Mouse (Mus musculus) urinary bladder, postnatal 36 days (tissue): ENCODE measurements around the gene Cep83.
"Not testable (repeated sequence)": the region's sequence is repeated elsewhere in the genome, so short reads cannot be mapped to it uniquely, and the experiment has no call there.

ENCODE experiments used
- DNase-seq, 2 experiments: peaks; one replicate each; pipeline ENCODE4 v3.0.0; 2022; ENCODE audit warnings: low spot score in 2 of 2, mixed read lengths in 1 of 2

Cep83 gene

DNA sequence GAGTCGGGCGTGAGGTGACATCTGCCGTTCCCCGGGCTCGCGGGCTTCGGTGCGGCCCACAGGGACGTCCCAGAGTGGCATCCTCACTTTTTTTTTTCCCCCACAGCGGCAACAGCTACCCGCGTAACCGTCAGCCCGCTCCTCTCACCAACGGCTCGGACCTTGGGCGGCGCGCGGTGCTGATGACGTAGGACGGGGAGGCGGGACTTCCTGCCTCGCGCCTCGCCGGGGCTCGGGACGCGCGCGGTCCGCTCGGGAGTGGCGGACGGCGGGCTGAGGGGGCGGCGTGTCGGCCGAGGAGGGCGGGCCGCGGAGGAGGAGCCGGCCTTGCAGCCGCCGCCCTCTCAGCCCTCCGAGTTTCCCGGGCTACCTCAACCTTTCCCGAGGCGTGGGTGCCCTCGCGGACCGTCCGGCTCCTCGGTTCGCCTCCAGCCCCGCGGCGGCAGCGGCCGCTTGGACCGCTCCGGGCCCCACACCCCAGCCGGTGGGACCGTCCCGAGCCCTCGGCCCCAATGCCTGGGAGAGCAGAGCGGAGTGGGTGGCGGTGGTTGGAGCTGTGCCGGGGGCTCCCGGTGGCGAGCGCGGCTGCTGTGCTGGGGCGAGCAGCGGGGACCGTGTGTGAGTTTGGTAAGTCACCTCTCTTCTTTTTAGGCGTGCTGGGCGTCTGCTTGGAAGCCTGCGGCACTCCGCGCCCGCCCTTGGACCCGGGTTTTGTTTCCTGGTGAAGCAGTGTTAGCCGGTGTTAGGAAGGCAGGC lies at the start of gene Cep83:
TSS of gene Cep83 (plus strand) at position 235 of the 756 bp plus-strand sequence.
- peak; percentile 92 to 94 for DNase-seq

DNA sequence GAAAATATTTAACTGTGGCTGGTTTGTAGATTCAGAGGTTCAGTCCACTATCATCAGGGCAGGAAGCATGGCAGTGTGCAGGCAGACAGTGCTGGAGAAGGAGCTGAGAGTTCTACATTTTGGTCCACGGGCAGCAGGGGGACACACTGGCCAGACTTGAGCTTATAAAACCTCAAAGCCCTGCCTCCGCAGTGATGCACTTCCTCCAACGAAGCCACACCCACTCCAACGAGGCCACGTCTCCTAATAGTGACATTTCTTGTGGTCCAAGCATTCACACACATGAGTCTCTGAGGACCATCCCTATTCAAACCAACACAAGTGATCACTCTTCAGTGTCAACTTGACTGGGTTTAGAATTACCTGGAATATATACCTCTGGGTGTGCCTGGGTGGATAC lies 49.2 kb upstream of the Cep83 start:
- no peak for DNase-seq

DNA sequence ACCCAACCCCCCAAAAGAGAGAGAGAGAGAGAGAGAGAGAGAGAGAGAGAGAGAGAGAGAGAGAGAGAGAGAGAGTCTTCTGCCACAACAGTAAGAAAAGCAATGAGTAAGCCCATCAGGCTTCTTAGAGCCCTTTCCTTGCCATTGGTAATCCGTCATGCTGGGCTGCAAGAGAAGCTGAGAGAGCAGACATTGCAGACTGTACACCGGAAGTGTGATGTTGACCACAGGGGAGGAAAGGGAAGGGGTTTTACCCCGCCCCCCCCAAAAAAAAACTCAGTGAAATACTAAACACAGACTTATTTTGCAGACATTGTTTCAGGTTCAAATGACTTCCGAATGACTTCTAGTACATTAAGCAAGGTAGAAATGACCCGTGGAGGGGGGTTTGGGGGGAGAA lies 48.4 kb upstream of the Cep83 start:
- DNase-seq = no peak

DNA sequence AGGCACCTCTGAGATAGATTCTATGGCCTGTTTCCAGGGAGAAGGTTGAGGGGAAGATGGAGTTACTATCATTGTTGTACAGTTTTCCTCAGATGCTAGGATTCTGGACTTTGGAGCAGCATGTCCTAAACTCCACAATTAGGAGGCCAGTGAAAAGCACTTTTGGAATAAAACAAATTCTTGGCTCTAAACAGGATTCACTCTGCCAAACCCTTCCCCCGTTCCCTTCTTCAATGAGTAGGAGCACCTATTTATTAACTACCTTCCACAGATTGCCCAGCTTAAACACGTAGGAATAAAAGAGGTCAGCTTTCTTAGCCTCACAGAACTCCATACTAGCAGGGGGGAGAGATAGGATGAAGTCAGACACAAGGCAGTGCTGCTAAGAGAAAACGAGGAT lies 24.4 kb upstream of the Cep83 start:
- no peak for DNase-seq

DNA sequence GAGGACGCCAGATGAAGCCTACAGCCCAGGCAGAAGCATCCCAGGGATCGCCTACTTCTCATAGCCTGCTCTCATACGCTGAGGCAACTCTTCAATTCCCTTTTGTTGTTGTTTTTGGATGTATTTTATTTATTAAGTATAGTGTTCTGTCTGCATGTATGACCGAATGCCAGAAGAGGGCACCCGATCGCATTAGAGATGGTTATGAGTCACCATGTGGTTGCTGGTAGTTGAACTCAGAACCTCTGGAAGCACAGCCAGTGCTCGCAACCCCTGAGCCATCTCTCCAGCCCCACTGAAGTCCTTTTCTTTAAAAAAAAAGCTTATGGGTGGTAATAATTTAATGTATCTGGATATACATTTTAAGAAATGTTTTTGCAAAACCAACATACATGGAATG lies 24.0 kb upstream of the Cep83 start:
- no peak for DNase-seq

DNA sequence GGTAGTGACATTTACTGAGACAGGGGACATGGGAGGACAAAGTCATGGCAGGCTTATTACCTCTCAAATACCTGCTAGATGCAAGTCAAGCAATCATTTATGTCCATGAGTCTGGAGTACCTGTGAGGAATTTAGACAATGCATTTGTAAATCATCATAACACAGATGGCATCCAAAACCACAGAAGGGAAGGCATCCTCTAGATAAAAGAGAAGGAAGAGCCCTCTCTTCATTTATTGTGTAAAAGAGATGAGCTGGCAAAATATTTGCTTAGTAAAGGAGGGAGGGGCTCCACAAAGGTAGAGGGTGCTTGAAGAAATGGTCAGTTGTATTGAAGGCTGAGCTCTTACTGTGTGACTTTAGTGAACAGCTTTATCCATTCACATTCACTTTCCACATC lies 20.3 kb upstream of the Cep83 start:
- DNase-seq = no peak

DNA sequence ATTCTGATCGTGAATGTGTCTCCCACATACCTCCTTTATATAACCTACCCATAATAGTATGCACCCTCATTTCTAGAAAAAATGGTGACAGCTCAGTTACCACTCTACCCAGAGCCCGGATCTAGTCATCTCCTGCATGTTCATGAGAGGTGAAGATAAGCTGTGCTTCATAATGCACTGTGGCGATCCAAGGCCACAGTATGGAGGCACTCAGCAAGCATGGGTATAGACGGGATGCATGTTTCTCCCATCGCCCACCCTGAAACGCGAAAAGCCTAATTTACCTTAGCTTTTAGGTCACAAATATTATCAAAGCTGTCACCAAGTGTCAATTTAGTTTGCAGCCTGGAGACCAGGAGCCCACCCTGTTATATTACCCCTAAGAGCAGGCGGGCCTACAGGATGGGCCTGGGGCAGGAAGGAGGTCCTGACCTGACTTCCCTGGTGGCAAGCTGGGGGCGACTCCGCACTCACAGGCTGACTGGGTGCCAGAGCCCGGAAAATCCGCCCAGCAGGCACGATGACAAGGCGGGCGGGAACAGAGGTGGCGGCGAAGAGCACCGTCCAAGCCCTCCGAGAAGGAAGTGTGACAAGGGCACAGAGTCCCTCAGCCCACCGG lies 544 bp upstream of the Cep83 start:
- DNase-seq = no peak

DNA sequence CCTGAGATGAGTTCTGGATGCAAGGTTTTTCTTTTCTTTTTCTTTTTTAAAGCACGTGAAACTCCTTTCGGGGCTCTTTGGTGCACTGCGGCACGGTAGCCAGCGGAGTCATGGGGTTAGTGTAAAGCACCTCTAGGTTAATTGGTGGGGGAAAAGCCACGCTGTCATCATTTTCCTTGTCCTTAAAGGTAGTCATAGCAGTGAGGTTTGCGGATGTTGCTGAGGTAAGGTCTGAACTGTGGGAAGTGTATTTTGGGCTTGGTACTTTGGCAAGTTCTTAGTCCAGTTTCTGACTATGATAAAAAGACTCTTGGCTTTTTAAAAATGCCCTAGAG lies 689 bp downstream of the Cep83 start:
- DNase-seq = no peak

DNA sequence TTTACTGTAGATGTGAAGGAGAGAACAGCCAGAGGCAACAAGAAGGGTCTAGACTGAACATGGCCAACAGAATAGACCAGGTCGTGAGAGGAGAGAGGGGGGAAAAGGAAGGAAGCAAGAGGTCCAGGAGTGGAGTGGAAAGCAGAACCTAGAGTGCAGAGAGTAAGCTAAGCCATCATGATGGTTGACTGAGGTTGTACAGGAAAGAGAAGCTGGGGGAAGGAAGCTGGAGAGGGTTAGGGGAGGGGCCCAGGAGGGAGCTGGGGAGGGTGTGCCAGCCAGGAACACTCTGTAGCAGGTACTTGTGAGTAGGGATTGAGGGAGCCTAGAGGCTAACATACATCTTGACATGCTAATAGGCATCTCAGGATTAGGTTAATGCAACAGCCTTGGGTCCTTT lies 1.9 kb downstream of the Cep83 start:
- no peak for DNase-seq

DNA sequence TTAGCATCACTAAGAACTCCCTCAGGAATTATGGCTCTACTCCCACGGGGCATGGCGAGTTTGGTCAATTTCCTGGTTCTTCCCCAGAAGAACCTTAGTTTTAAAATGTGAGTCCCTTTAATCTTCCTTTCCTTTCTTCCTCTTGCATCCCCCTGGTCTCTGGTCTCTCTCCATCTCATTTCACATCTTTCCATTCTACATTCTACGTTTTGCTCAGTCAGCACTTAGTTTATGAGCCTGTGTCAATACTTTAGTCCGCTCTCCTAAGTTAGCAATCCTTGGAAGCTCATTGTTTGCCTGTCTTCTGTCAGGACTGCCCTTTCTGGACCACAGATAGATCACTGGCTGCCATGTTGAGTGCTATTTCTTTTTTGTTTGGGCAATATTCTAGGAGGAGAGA lies 3.7 kb downstream of the Cep83 start:
- no peak for DNase-seq

DNA sequence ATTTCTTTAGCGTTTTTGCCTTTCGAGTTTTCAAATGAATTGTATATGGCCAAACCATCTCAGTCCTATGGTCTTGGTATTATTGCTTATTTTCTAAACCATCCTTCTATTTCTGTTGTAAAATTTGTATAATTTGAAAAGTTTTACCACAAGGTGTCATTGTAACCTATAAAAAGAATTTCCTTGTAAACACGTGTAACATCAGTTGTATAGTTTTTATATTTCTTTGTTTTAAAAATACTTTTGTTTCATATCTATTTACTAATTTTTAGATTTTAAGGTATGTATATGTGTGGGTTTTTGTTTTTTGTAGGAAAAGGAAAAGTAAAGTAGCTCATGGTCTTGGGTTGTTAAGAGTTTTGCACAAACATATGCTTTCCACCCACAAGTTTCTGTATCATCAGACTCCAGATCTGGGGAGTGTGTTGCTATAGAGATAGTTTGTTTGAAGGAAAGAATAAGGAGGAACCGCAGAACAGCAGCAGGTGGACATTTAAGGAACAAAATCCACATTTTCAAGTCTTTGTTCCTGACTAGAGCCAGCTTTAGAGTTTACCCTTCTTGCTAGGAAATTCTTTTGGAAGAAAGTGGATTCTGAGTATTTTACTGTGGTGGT lies 17.3 kb downstream of the Cep83 start:
- no peak for DNase-seq

DNA sequence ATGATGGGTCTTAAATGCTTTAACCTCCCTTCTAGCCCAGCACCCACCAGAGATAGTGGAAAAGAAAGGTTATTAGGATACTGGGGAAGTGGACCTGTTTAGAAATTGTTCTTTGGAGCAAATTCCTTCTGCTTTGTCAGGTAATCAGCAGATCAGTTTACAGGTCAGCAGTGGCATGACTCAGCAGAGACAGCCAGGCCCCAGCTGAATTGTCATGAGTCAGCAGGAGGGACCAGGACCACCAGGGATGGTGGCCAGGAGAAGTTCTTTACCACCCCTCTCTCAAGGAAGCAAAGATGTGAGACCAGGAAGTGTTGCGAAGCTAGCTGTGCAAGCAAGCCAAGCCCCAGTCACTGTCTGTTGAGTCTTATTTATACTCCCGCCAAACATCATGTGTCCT lies 18.2 kb downstream of the Cep83 start:
- no peak for DNase-seq

DNA sequence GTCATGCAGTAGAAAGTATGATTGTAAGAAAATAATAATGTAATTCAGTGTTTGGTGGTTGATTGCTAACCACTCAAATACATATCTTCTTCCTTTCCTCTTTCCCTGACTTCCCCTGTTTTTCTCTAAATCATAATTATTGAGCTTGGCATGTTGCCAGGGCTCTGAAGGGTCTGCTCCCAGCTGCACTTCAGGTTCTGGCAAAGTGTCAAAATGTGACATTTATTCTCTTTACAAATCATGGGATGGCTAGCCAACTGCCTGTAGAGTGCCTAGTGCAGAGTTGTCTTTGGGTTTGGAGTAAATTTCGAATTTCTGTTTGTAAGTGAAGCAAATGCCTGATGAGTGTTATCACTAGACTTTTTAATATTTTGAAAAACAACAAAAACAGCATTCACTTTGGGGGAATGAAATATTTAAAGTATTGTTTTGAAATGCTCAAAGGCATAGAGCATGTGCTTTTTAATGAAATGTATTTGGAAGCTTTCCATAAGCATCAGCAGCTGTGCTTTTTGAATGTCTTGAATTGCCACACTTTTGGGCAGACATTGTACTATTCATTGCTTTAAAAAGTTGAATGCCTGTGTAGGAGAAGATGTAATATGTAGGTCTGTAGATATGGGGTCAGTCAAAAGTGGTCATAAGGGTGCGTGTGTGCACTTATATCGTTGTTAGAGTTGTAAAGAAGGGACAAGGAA lies 21.3 kb downstream of the Cep83 start:
- no peak for DNase-seq

DNA sequence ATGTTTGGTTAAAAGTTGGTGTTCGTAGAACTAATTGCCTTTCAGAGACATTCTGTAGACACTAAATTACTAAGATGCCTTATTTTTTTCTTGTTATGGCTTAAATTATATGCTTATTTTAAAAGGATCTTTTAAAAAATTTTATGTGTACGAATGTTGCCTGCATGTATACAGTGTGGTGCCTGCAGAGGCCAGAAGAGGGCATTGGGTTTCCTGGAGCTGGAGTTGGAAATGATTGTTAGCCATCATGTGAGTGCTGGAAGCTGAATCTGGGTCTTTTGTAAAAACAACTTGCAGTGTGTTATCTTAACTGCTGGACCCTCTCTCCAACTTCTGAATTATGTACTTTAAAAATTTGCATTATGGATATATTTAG lies 21.9 kb downstream of the Cep83 start:
- DNase-seq = no peak

DNA sequence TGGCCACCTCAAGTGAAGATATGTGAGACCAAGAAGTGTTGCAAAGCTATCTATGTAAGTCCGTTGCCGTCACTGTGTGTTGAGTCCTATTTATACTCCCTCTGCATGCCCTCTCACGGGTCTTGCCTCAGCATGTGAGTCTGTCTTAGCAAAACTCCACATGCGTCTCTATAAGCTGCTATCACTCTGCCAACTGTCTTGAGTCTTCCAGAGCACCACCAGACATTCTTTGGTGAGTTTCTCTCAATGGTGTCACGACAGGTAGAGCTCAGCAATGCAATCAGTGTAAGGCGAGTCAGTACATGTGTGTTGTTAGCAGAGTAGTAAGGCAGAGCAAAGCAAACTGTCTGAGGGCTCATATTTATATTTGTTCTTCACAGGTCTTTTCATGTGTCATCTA lies 31.8 kb downstream of the Cep83 start:
- no peak for DNase-seq

DNA sequence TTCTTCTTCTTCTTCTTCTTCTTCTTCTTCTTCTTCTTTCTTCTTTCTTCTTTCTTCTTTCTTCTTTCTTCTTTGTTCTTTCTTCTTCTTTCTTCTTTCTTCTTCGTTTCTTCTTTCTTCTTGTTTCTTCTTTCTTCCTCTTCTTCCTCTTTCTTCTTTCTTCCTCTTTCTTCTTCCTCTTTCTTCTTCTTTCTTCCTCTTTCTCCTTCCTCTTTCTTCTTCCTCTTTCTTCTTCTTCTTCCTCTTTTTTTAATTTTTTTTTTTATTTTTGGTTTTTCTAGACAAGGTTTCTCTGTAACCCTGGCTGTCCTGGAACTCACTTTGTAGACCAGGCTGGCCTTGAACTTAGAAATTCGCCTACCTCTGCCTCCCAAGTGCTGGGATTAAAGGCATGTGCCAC lies 39.6 kb downstream of the Cep83 start:
- DNase-seq = not testable (repeated sequence)

DNA sequence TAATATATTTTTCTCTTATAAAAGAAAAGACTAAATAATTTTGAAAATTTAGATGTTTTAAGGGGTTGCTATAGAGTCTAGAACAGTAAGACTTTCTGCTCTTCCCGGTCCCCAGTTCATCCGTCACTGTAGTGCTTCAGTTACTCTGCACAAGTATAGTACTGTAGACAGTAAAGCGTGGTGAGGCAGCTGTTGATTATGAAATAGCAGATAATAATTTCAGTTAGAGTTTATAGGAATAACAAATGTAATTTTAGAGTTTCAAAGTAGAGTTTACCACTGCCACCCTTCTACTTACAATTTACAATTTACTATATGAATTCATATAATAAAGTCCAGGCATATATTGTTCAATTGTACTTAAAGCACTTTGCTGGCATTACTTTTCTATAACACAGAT lies 42.0 kb downstream of the Cep83 start:
- no peak for DNase-seq

DNA sequence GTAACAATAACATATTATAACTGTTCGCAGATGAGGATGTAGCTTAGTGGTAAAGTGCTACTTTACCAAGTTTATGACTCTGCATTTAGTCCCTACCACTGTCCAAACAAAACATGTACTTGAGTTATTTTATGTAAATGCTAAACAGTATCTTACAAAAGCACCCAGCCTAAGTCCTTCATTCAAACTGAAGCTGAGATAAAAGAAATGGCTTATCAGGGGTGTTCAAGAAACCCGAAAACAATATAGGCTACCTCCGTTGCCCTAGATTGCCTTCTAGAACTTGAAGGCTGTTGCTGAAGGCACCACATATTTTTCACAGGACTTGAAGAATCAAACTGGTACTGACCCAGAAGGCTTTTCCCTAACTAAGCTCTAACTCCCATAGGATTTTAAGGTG lies 46.4 kb downstream of the Cep83 start:
- no peak for DNase-seq

DNA sequence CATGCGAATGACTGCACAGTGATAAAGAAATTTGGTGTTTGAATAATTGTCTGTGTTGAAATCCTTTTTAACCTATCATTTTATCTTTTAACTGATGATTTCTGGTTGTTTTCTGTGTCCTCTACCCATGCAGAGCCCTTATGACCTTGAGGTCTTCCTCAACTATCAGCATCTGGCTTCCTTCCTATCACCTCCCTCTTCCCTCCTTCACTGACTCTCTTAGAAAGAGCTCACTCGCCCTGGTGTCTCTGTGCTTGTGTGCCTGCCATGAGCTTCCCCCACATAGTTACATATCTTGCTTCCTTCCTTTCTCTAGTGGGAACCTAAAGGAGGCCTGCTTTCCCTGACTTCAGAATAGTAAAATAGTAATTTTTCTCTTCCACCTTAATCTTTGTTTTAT lies 51.8 kb downstream of the Cep83 start:
- DNase-seq = no peak

DNA sequence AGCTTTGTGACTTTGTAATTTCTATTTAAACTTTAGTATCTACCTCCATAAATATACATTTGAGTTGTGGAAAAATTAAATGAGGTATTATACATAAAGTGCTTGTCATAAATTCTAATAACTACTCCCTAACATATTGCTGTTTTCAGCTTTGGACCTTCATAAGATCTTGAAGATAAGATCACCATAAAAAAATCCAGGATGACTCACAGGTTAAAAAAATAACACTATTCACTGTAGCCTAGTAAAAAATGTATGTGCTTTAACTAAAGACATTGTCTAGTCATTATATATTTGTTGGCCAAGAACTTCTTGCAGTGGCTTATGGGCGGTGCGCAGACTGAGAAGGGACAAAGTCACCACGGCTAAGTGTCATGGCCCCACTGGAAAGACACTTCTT lies 53.0 kb downstream of the Cep83 start:
- DNase-seq = no peak

DNA sequence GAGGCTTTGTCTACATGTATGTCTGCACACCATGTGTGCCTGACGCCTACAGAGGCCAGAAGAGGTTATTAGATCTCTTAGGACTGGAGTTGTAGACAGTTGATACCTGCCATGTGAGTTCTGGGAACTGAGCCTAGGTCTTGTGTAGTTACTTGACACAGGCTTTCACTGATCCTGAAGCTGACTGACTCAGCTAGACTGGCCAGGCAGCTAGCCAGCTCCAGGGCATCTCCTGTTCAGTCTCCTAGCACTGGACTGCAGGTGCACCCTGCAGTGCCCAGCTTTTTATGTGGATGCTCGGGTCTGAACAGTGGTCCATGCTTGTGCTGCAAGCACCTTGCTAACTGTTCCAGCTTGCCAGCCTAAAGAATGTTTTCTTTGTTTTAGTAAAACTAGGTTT lies 58.6 kb downstream of the Cep83 start:
- no peak for DNase-seq

DNA sequence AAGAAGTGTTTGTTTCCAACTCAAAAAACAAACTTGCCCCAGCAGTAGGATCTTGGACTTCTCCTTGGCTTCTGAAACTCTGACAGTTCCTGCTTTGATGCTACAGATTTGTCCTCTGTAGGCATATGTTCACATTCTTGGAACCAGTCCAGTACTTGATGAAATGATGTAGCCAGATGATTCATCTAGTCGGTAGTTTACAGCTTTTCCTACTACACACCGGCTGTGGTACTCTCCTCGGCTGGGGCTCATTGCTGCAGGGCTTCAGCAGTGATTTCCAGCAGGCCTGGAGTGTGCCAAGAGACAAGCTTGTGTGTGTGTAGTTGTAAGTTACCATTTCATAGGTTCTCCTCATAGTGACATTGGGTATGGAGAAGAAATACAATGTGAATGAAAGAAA lies 83.0 kb downstream of the Cep83 start:
- no peak for DNase-seq

DNA sequence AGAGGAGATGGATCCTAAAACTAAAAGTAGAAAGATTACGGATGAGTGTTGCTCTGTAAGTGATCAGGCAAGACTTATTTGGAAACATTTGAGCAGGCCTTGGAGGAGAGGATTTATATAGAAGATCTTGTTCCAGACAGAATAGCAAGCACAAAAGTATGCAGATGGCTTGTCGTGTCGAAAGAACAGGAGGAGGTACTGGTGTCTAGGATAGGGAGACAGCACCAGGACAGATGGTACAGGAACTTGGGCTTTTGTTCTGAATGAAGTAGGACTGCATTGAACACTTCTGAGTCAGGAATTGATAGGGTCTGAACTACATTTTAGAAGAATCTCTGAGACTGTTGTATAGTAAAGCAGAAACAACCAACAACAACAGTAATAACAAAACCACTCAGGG lies 89.1 kb downstream of the Cep83 start:
- no peak for DNase-seq
